Mouse (Mus musculus): ENCODE data around the gene Tmem98. TPM values are rescaled to one million over a fixed set of nuclear protein-coding genes. Genes with fewer than 3 reads are reported as not detected.

Tmem98 gene
- polyA plus RNA-seq, 3 experiments from 2014 or later = 0.21 TPM; not detected in 2

DNA sequence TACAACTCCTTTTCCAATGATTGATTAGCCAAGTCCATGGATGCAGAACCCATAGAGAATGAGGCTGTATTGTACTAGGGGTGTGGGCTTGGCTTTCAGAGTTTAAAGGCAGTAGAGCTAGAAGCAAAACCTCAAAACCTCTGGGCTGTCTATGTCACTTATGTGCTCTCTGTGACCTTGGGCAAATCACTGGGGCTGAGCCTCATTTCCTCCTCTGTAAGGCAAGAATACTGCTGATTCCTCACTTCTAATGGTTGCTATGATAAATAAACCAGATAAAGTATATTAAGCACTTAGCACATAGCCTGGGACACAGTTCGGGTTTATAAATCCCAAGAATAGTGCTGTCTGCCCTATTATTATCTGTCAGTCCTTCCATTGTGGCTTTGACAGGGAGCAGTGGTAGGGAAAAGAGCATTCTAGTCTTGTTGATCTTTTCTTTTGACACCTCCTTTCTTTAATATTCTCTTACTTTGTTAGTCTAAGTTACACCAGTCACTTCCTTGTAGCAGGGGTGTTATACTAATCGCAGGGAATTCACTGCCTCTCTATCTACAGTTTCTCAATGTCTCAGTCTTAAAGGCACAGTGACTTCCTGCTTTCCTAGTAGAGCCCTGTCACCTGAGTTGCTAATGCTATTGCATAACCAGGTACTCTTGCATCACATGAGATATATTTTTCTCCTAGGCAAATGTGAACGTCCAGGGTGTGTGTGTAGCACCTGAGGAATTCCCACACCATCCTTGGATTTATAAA is 18.1 kb upstream of the Tmem98 start:
- ATAC-seq = no peak

DNA sequence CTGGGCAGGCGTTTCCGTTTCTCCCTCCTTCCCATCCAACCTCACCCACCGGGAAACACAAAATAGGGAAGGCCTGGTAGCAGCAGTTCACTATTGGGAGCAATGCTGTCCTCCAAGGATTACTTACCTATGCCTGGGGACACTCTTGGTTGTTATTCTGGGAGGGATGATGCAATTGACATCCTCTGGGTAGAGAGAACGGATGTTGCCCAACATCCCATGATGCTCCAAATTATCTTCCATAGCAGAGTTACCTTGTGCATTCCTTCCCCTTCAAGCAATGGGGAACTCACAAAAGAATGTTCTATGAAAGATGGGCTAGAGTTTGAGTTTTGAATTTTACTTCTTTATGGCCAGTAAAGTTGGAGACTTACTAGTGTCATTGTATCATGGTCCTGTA is 16.6 kb upstream of the Tmem98 start:
- no peak for ATAC-seq

DNA sequence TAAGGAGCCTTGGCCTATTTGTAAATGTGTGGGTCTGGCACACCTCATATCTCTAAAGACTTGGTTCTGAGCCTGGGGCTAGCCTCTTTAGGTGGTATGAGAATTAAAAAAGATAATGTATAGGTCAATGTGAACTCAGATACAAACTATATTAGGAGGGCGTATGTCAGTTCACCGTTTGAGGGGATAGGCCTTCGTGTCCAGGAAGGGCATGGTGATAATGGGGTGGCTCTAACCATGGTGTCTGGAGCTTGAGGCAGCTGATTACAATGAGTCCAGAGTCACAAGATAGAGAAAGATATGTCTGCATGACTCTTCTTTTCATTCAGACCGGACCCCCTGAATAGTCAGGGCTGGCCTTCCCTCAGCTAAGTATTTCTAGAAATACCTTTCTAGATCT is 15.7 kb upstream of the Tmem98 start:
- no peak for ATAC-seq

- ATAC-seq = no peak
Observed at GRCm38 (mm10) chr11:80795431-80795830, 14.5 kb upstream of the Tmem98 start.

DNA sequence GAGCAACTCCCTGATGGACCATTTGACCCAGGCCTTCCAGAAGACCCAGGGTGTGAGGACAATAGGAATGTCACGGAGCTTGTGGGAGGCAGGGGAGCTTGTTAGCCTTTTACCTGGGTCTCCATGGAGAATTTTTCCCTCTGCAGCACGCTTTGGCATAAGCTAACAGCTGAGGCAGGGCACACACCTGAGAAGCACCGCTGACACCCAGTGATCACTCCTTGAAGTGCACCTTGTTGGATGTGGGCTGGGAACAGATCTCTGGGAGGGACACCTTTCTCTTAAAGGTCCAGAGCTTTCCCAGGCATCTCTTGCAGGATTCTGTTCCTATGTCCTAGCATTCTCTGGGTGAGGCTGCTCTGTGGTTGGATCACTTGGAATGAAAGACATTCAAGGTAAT is 10.0 kb upstream of the Tmem98 start:
- no peak for ATAC-seq

GRCm38 (mm10) chr11:80802706-80803105 is 7.3 kb upstream of the Tmem98 start:
- no peak for ATAC-seq

- no peak for ATAC-seq
Observed at GRCm38 (mm10) chr11:80808551-80809070, 1.4 kb upstream of the Tmem98 start.

GRCm38 (mm10) chr11:80809666-80809992 is 346 bp upstream of the Tmem98 start:
- ATAC-seq = no peak

DNA sequence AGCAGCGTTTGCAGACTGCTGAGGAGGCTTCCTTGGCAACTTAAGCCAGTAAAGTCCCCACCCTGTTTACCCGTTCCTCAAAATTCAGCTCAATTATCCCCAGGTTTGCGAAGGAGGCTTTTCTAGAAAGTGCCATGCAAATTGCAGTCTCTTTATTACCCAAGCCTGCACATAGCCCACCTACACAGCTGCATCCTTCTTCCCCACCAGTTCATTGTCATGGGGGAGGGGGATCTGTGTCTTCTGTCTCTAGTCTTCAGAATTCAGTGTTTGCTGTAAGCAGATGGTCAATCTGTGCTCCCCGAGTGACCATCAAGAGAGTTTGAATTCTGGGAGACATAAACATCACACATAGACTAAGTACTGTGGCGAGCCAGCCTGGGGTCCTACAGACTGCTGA is 1.2 kb downstream of the Tmem98 start:
- no peak for ATAC-seq

DNA sequence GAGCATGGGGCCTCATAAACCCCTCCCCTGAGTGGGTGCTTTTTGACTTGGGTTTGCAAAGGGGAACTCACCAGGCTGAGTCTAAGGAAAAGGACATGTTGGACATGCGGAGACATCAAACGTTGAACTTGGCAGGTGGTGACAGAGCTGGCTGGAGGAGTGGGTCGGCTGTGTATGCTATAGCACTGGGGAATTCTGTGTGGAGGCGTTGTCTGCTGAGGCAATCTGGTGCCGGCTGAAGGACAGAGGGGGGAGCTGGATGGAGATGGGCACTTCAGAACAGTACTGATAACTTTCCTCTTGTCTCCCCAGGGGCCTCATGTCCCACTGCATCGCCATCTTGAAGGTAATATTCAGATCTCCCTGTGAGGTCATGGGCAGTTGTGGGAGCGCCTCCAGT is 5.4 kb downstream of the Tmem98 start:
- ATAC-seq = no peak

DNA sequence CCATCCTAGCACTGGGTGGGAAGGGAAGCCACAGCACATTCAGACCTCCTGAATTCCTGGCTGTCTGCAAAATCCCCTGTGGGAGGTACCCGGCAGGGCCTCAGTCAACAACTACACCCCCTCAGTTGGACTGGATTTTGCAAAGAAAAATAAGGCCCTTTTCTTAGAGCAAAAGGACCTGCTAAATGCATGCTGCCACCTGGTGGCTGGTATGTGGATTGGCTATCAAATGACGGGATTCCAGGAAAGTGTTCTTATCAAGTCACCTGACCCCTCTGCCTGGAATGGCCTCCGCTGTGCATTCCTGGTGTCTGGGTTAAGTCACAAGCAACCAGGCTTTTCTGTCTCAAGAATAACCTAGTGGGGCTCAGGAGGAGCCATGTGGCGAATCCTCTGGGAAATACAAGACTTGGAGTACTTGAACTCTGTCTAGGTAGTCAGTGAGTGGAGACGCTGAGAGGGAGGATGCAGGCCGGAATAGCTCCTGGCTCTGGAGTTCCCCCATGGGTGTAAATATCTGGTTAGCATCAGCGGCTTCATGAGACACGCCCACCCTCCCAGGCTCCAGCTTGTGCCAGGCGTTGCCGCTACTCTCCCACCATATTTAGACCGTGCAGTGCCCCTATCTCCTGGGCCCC is 8.2 kb downstream of the Tmem98 start:
- no peak for ATAC-seq

- ATAC-seq = no peak
Observed at GRCm38 (mm10) chr11:80820085-80820484, 10.1 kb downstream of the Tmem98 start.

DNA sequence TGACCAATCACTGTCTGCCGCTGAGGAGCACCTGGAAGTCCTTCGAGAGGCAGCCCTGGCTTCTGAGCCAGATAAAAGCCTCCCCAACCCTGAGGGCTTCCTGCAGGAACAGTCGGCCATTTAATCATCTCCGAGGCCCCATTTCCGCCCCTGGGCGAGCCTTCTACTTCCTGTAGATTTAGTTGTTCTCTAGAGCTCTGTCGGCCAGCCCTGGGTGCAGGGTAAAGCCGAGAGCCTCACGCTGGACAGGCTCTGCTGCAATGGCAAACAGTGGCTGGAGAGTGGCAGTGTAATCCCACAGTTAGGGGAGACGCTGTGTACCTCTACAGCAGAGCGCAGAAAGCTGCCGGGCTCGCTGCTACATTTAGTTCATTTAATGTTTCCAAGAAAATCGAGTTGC is 11.3 kb downstream of the Tmem98 start:
- ATAC-seq = no peak

- no peak for ATAC-seq
Observed at GRCm38 (mm10) chr11:80821794-80822193, 11.8 kb downstream of the Tmem98 start.

GRCm38 (mm10) chr11:80835395-80835794 is 25.4 kb downstream of the Tmem98 start:
- no peak for ATAC-seq

- ATAC-seq = no peak
Observed at GRCm38 (mm10) chr11:80835841-80836240, 25.9 kb downstream of the Tmem98 start.

DNA sequence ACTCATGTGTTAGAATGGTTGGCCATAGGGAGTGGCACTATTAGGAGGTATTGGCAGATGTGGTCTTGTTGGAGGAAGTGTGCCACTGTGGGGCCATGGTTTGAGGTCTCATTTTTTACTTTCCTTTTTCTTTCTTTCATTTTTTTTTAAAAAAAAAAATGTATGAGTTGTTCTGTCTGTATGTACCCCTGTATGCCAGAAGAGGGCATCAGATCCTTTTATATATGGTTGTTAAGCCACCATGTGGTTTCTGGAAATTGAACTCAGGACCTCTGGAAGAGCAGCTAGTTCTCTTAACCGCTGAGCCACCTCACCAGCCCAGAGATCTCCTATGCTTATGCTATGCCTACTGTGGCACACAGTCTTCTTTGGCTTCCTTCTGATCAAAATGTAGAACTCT is 28.7 kb downstream of the Tmem98 start:
- ATAC-seq = no peak

- ATAC-seq = no peak
Observed at GRCm38 (mm10) chr11:80843435-80843834, 33.5 kb downstream of the Tmem98 start.

DNA sequence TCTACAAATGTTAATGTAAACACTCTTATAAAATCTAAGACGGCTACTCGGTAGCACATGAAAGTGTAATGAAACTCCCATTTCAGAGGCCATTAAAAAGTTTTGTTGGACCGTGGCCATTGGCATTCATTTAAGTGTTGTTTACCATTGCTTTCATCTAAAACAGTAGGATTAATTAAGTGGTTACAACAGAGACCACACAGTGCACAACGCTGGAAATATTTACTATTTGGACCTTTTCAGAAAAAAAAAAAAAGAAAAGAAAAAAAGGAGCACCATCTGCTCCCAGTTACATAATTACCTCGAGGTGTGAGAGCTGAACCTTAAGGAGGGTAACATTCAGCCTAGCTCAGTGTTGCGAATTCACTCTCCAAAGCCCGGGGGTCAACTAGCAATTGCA is 35.5 kb downstream of the Tmem98 start:
- ATAC-seq = no peak

DNA sequence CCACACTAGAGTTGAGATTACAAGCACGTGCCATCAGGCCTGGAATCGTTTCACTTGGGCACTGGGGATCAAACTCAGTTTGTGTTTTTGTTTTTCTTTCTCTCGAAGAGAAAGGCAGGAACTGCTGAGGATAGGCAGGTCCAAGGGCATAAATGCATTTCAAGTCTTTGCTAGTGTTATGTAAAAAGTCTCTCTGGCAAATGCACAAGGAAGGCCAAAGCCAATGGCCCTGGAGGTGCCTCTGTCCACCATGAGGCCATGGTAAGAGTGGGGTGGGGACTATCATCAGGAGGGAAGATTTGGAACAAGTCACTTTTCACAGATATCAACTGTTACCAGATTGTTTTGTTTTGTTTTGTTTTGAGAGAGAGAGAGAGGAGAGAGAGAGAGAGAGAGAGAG is 36.1 kb downstream of the Tmem98 start:
- no peak for ATAC-seq

GRCm38 (mm10) chr11:80848131-80848530 is 38.2 kb downstream of the Tmem98 start:
- ATAC-seq = no peak

- ATAC-seq = no peak
Observed at GRCm38 (mm10) chr11:80851859-80852258, 41.9 kb downstream of the Tmem98 start.

DNA sequence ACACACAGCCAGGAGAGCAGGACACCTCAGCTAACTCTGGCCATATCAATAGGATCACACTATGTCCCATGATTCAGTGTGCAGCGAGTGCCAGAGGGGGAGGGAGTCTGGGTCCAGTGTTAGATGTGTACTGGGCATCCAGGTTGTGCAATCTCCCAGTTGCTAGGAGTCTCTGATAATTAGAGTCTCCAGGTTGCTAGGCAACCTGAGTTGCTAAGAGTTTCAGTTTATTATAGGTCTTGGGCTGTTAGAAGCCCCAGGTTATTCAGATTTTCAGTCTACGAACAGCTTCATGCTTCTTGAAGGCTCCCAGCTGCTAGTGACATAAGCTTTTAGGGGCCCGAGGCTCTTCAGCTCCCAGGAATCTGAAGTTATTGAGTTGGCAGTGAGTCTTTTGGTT is 43.0 kb downstream of the Tmem98 start:
- ATAC-seq = no peak

DNA sequence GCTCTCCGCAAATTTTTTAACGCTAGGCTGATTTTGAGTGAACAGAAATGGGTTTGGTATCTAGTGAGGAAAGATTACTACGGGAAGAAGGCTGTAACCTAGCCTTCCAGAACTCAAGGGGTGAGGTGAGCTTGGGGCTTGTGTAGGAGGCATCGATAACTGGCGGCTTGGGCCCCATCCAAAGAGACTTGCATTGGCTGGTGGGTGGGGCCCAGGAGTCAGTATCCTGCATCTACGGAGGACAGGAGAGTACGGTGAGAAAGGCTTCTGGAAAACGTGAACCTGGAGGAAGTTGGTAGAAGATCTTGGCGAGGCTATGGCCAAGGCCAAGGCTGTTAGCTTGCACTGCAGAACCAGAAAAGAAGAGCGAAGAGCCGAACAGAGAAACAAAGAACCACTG is 44.5 kb downstream of the Tmem98 start:
- ATAC-seq = no peak

DNA sequence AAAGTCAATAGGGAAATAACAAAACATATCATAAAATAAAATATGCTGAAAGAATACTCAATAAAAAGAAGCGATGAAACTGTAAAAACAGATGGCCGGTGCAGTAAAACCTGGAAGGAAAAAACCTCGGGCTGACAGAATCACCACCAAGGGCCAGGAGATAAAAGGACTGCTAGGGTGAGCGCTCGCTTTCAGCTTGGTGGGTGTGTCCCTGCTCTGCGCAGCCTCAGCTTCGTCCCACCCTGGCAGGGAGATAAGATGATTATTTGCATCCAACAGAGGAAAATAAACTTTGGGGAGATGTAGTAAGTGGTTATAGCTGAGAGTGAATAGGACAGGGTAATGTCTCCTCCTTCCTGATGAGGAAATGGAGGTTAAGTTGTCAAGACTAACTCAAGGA is 44.9 kb downstream of the Tmem98 start:
- no peak for ATAC-seq

All from inflammation-experienced regulatory T-cells, adult 6 months (primary cell).